Mouse (Mus musculus) midbrain, postnatal 0 days (tissue): ENCODE results near the gene Unc45b. TPM values are rescaled to one million over a fixed set of nuclear protein-coding genes. Genes with fewer than 3 reads are reported as not detected.
A peak's percentile ranks its signal among the peaks of the same experiment; 100 is the strongest.

Source experiments
- ATAC-seq: fragments of 200-750 bp; cut with Nextera tagmentation; 2 replicates; pipeline ENCODE4 v1.8.0; 2017; ENCODE audit warnings: moderate number of reproducible peaks, mild to moderate bottlenecking, moderate TSS enrichment, moderate library complexity; ENCODE audit not compliant: low FRiP score
- DNase-seq: peaks from one replicate; pipeline ENCODE4 v3.0.0-alpha.2; 2015; ENCODE audit warnings: low spot score
- H3K27ac ChIP-seq: fragments of 300-500 bp; sonication (generic); 2 replicates; pipeline ENCODE4 v1.5.1; 2014; ENCODE audit warnings: low read depth, mild to moderate bottlenecking, low read length, mixed read lengths
- H3K27me3 ChIP-seq: fragments of 300-500 bp; sonication (generic); 2 replicates; pipeline ENCODE4 v1.6.1; 2014; ENCODE audit warnings: low read length, control low read depth, mixed read lengths; ENCODE audit not compliant: insufficient read depth
- H3K36me3 ChIP-seq: fragments of 300-500 bp; sonication (generic); 2 replicates; pipeline ENCODE4 v1.6.1; 2014; ENCODE audit warnings: low read length, control low read depth, mixed read lengths; ENCODE audit not compliant: insufficient read depth
- H3K4me1 ChIP-seq: fragments of 300-500 bp; sonication (generic); 2 replicates; pipeline ENCODE4 v1.6.1; 2014; ENCODE audit warnings: mild to moderate bottlenecking, control low read depth, antibody characterized with exemption, low read length, mixed read lengths; ENCODE audit not compliant: insufficient read depth
- H3K4me2 ChIP-seq: fragments of 300-500 bp; sonication (generic); 2 replicates; pipeline ENCODE4 v1.6.1; 2014; ENCODE audit warnings: low read depth, mild to moderate bottlenecking, low read length, mixed read lengths; ENCODE audit not compliant: poor library complexity, severe bottlenecking
- H3K4me3 ChIP-seq: fragments of 300-500 bp; sonication (generic); 2 replicates; pipeline ENCODE4 v1.5.1; 2014; ENCODE audit warnings: low read depth, mild to moderate bottlenecking, low read length, moderate library complexity
- H3K9ac ChIP-seq: fragments of 300-500 bp; sonication (generic); replicated peaks from 2 replicates; pipeline ENCODE4 v1.6.1; 2014; ENCODE audit warnings: mild to moderate bottlenecking, low read length, moderate library complexity, mixed read lengths; ENCODE audit not compliant: poor library complexity, severe bottlenecking
- H3K9me3 ChIP-seq: fragments of 300-500 bp; sonication (generic); 2 replicates; pipeline ENCODE4 v1.6.1; 2016; ENCODE audit warnings: low read length, control low read depth
- CTCF ChIP-seq: IDR thresholded peaks from 2 replicates; pipeline ENCODE4 v1.5.1; 2016; ENCODE audit warnings: antibody characterized with exemption, mild to moderate bottlenecking
- WGBS: fragments of 180-500 bp; shearing (Covaris S2); extraction: QIAGEN DNeasy Blood & Tissue Kit; methylation state at CpG from one replicate; pipeline ENCODE4 v1.1.7; 2014; 5-methylcytosine and 5-hydroxymethylcytosine counted together
- polyA plus RNA-seq: library from polyadenylated mRNA; unstranded; fragments of >200 nt; fragmentation: Nextera tagmentation; extraction: Ambion mirVana; gene quantifications from 2 replicates; pipeline ENCODE4 v1.2.1, GENCODE M21; 2015
- total RNA-seq: library from RNA; depleted of rRNA; stranded (reverse); fragments of >200 nt; gene quantifications from 2 replicates; pipeline ENCODE4 v1.2.3, GENCODE M21; 2014

Unc45b gene
- total and polyA plus RNA-seq, 2 experiments from 2014 or later: 0.05 to 2.9 TPM

DNA sequence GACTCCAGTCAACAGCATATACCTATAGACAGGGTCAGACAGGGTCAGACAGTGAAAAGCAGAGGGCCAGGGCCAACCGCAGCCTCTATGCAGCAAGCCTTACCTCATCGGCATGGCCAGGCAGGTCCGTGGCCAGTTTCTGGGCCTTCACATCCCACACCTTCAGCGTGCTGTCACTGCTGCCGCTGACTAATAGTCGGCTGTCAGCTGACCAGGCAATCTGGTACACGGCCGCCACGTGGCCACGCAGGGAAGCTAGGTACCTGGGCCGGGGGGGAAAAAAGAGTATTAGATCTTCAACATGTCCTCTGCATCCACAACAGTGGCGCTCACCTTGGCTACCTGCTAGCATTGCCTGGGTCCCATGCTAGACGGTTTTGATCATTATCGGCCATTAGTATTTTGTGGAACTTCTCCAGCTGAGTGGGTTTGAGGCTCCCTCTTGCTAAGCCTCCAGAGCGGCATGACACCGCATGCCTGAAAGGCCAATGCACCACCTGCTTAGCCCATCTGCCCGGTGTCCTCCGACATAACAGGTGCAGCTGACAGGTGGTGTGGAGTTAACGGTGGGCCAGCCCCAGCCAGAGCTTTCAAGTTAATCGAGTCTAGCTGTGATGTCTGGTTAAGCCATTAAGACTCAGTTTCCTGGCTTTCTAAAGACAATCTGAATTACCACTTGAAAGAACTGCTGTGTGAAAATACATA, 8.6 kb upstream of the Unc45b start:
- no peak overlapping the region for H3K4me2 ChIP-seq
- no peak overlapping the region for H3K27ac ChIP-seq
- no peaks in the 10 kb centered on the region for H3K27me3 ChIP-seq
- no peak for TF ChIP-seq CTCF
- no peaks in the 10 kb centered on the region for H3K9me3 ChIP-seq
- DNase-seq: no peak
- H3K4me1 ChIP-seq: no peaks in the 10 kb centered on the region
- ATAC-seq: no peak
- H3K4me3 ChIP-seq: no peak overlapping the region
- no peak overlapping the region for H3K9ac ChIP-seq
- H3K36me3 ChIP-seq: peaks cover 68% of the 10 kb centered on the region
- 94% methylated on average over 20 of the region's 20 CpGs for WGBS

GRCm38 (mm10) chr11:82904952-82905351, 5.4 kb upstream of the Unc45b start:
- no peak for TF ChIP-seq CTCF
- 75% methylated on average over 7 of the region's 8 CpGs for WGBS
- Histone ChIP-seq H3K27ac (no peak overlapping the region), H3K9me3 (no peaks in the 10 kb centered on the region), H3K9ac (no peak overlapping the region), H3K4me1 (0 out of 2 replicates have a peak, but pooled peaks cover 6% of the 10 kb centered on the region), H3K27me3 (no peaks in the 10 kb centered on the region), H3K4me3 (no peak overlapping the region), H3K36me3 (peaks cover 53% of the 10 kb centered on the region), H3K4me2 (no peak overlapping the region)
- DNase-seq (no peak), ATAC-seq (no peak)

- TF ChIP-seq CTCF: no peak
- WGBS: 88% methylated on average over 5 of the region's 5 CpGs
- Histone ChIP-seq H3K4me2 (no peak overlapping the region), H3K27ac (no peak overlapping the region), H3K4me1 (0 out of 2 replicates have a peak, but pooled peaks cover 6% of the 10 kb centered on the region), H3K27me3 (no peaks in the 10 kb centered on the region), H3K36me3 (peaks cover 45% of the 10 kb centered on the region), H3K9ac (no peak overlapping the region), H3K9me3 (no peaks in the 10 kb centered on the region), H3K4me3 (no peak overlapping the region)
- ATAC-seq (no peak), DNase-seq (no peak)
Observed at GRCm38 (mm10) chr11:82905816-82906215, 4.5 kb upstream of the Unc45b start.

- DNase-seq: peak; percentile 94
- Histone ChIP-seq H3K4me1 (0 out of 2 replicates have a peak, but pooled peaks cover 6% of the 10 kb centered on the region), H3K27me3 (0 out of 2 replicates have a peak, but pooled peaks cover 1% of the 10 kb centered on the region), H3K4me3 (peak within 1 kb of the TSS; percentile 80), H3K27ac (peak within 1 kb of the TSS; percentile 21), H3K9me3 (no peaks in the 10 kb centered on the region), H3K4me2 (peak within 1 kb of the TSS; percentile 78), H3K9ac (peak within 1 kb of the TSS; percentile 64), H3K36me3 (peaks cover 31% of the 10 kb centered on the region)
- peak; percentile 98 for TF ChIP-seq CTCF
- WGBS: 2% methylated on average over 68 of the region's 73 CpGs
- ATAC-seq: peak; percentile 87
Observed at GRCm38 (mm10) chr11:82907651-82908607, 2.4 kb upstream of the Unc45b start, which contains the start of gene Nle1. TSS of gene Nle1 (minus strand) at chr11:82908411.

DNA sequence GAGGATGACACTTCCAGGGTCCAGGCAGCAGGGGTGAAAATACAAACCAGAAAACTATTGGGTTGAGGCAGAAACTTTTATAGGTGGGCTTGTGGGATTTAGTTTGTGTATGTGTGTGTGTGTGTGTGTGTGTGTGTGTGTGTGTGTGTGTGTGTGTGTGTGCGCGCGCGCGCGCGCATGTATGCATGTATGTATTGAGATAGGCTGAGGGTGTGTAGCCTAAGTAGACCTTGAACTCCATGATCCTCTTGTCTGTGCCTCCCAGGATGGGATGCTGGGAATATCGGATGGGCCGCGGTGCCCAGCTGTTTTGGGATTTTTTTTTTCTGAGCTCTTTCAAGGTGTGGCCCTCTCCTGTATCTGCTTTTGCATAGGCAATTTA, 1.8 kb upstream of the Unc45b start:
- no peaks in the 10 kb centered on the region for H3K9me3 ChIP-seq
- TF ChIP-seq CTCF: no peak
- WGBS: 77% methylated on average over 4 of the region's 10 CpGs

More for the DNA sequence above, 1.8 kb upstream of the Unc45b start:
- Histone ChIP-seq H3K9ac (0 out of 2 replicates have a peak overlapping the region, but pooled peaks have one; percentile 64), H3K4me3 (peak overlapping the region; percentile 80; the same call in 1 of the 2 replicates), H3K27ac (no peak overlapping the region), H3K4me1 (0 out of 2 replicates have a peak, but pooled peaks cover 6% of the 10 kb centered on the region), H3K36me3 (peaks cover 25% of the 10 kb centered on the region), H3K27me3 (0 out of 2 replicates have a peak, but pooled peaks cover 5% of the 10 kb centered on the region), H3K4me2 (peak overlapping the region; percentile 78; the same call in 1 of the 2 replicates)
- no peak for DNase-seq
- no peak for ATAC-seq
